Mouse (Mus musculus) heart, postnatal 36 days (tissue): ENCODE data around the gene Mbnl3. TPM values are rescaled to one million over a fixed set of nuclear protein-coding genes. Genes with fewer than 3 reads are reported as not detected.

Experiments used
- microRNA-seq, 2 experiments: library from miRNA; unstranded; fragments of <30 nt; microRNA quantifications; one replicate each; pipeline ENCODE4 v1.2.0; 2021; ENCODE audit warnings: borderline number of aligned reads in 2 of 2
- total RNA-seq, 2 experiments: library from RNA; stranded (reverse); gene quantifications; 2 replicates each; pipeline ENCODE4 v1.2.3; 2021

Mbnl3 gene
- total RNA-seq, 2 experiments from 2014 or later: 1.2 to 1.3 TPM

Small RNA genes lying within 50 kb of the gene (microRNA-seq; reads per million reads assigned to microRNA genes)
- gene Gm23417: 0 reads per million in 2 experiments

Other genes starting within 250 kb of the Mbnl3 start
- 10 to 100 TPM; 20.4 to 21.4 TPM for gene Rap2c, start 188.5 kb downstream of the Mbnl3 start, total RNA-seq